Mouse (Mus musculus): ENCODE data around the gene Tmem120a. TPM values are rescaled to one million over a fixed set of nuclear protein-coding genes. Genes with fewer than 3 reads are reported as not detected.

Gene Tmem120a
- polyA plus RNA-seq (2012; rRNA removed) = 9.3 and 10.8 TPM in 2 replicates

GRCm38 (mm10) chr5:135743741-135744609 is at the start of gene Tmem120a:
TSS of gene Tmem120a (minus strand) at chr5:135744448.

DNA sequence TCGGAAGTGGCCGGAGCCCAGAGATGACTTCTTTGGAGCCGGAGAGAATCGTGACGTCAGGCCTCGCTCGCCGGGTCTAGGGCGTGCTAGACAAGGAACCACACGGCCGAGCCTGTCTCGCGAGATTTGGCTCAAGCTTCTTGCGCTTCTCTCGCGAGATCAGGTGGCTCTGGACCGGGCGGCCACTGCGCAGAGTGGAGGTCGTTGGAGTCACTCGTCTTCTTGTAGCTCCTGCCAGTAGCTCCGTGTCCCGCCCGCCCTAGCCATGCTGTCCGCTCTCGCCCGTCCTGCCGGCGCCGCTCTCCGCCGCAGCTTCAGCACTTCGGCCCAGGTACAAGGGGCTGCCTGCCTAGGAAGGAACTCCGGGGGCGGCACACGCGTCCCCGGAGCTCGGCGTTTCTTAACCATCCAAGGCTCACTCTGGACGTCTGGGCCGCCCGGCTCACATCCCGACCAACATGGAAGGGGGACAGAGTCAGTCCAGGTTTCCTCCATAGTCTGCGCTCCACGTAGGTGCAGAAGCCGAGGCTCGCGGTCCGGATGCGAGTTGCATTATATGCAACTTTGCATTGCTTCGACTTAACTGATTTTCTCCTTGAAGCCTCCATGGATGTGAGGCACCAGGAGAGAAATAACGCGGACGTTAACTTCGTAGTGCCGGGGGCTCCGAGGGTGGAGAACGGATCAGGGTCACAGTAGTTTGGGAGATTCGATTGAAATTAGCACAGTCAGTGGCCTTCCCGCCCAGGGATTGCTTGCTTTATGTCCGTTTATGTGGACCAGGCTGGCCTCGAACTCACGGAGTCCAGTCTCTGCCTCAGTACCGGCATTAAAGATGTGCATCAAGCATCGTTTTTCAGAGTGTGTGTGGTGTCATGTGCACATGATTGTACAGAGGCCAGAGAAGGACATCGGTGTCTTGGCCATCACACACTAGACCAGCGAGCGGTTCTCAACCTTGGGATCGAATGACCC is 34.5 kb upstream of the Tmem120a start, which contains the start of gene Mdh2:
Gene Mdh2 (plus strand): TSS at position 10 of the 975 bp plus-strand sequence.

DNA sequence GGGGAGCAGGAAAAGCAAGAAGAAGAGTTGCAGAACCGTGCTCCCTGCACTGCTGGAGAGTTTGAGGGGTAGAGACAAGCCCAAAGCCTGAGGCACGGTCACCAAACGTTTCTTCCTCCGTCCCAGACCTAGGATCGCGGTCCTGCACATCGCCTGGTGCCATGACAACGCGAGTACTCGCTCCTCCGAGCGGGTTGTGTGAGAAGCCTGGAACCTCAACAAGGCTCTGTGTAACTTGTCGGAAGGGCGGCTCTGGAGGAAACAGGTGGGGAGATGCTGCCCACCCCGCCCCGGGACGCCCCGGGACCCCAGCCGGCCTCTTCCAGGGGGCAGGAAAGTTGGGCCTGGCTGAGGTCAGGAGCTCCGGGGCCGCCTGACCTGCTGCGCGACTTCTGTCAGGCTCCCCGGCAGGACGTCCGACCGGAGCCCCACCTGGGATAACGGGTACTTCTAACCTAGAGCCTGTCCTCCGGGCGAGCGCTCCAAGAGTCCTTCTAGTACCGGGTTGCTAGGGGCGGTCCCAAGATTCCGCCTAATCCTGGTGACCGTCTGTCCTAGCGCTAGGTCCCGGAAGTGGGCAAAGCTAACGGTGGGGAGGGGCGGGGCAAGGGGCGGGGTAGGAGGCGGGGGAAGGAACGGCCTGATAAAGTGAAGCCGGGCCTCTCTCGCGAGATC is 33.7 kb upstream of the Tmem120a start, which contains the start of gene Styxl1:
Gene Styxl1 (minus strand): TSS at position 590 of the 675 bp plus-strand sequence.

Other genes with a start within 250 kb of the Tmem120a start
- 2.8 and 3.3 TPM in 2 replicates for gene Hip1, start 199.3 kb downstream of the Tmem120a start, polyA plus RNA-seq (2012; rRNA removed)
- gene Ccl26, start 180.9 kb downstream of the Tmem120a start, polyA plus RNA-seq (2012; rRNA removed) = not detected in 2 replicates
- 10.4 and 22.5 TPM in 2 replicates for gene Ccl24, start 171.4 kb downstream of the Tmem120a start, polyA plus RNA-seq (2012; rRNA removed)
- gene Rhbdd2, start 111.8 kb downstream of the Tmem120a start, polyA plus RNA-seq (2012; rRNA removed) = 5.5 and 7.7 TPM in 2 replicates
- 137 and 194 TPM in 2 replicates for gene Por, start 74.4 kb downstream of the Tmem120a start, polyA plus RNA-seq (2012; rRNA removed)
- 0.12 and 0.13 TPM in 2 replicates for gene Styxl1, start 33.9 kb upstream of the Tmem120a start, polyA plus RNA-seq (2012; rRNA removed)
- gene Mdh2, start 34.0 kb upstream of the Tmem120a start, polyA plus RNA-seq (2012; rRNA removed) = 216 and 219 TPM in 2 replicates
- 0.01 TPM in 2 replicates for gene Srrm3, start 62.4 kb upstream of the Tmem120a start, polyA plus RNA-seq (2012; rRNA removed)
- 2.9 and 4.0 TPM in 2 replicates for gene Hspb1, start 143.5 kb upstream of the Tmem120a start, polyA plus RNA-seq (2012; rRNA removed)
- gene Ywhag, start 190.2 kb upstream of the Tmem120a start, polyA plus RNA-seq (2012; rRNA removed) = 27.1 and 28.2 TPM in 2 replicates
- gene Ssc4d, start 230.1 kb upstream of the Tmem120a start, polyA plus RNA-seq (2012; rRNA removed) = 2.4 and 2.9 TPM in 2 replicates
- not detected in 2 replicates for gene Zp3, start 235.7 kb upstream of the Tmem120a start, polyA plus RNA-seq (2012; rRNA removed)